Mouse (Mus musculus) lung, embryonic 14.5 days (tissue): ENCODE results near the gene Ppm1n. TPM values are rescaled to one million over a fixed set of nuclear protein-coding genes. Genes with fewer than 3 reads are reported as not detected.
A peak's percentile ranks its signal among the peaks of the same experiment; 100 is the strongest.
"Not testable (repeated sequence)": the region's sequence is repeated elsewhere in the genome, so short reads cannot be mapped to it uniquely, and the experiment has no call there.

Source experiments
- ATAC-seq: fragments of 200-750 bp; cut with Nextera tagmentation; 2 replicates; pipeline ENCODE4 v1.8.0; 2017; ENCODE audit warnings: mild to moderate bottlenecking, moderate TSS enrichment, moderate library complexity; ENCODE audit not compliant: insufficient read depth
- DNase-seq: peaks from one replicate; pipeline ENCODE4 v3.0.0-alpha.2; 2015
- H3K27ac ChIP-seq: fragments of 300-500 bp; sonication (generic); 2 replicates; pipeline ENCODE4 v1.5.1; 2014; ENCODE audit warnings: low read depth, mild to moderate bottlenecking, moderate library complexity
- H3K27me3 ChIP-seq: fragments of 300-500 bp; sonication (generic); 2 replicates; pipeline ENCODE4 v1.6.1; 2014; ENCODE audit warnings: low read length, control low read depth; ENCODE audit not compliant: insufficient read depth
- H3K36me3 ChIP-seq: fragments of 300-500 bp; sonication (generic); 2 replicates; pipeline ENCODE4 v1.6.1; 2014; ENCODE audit warnings: control low read depth; ENCODE audit not compliant: insufficient read depth
- H3K4me1 ChIP-seq: fragments of 300-500 bp; sonication (generic); 2 replicates; pipeline ENCODE4 v1.6.1; 2014; ENCODE audit warnings: antibody characterized with exemption, control low read depth; ENCODE audit not compliant: insufficient read depth
- H3K4me2 ChIP-seq: fragments of 300-500 bp; sonication (generic); 2 replicates; pipeline ENCODE4 v1.6.1; 2014; ENCODE audit warnings: mild to moderate bottlenecking
- H3K4me3 ChIP-seq: fragments of 300-500 bp; sonication (generic); 2 replicates; pipeline ENCODE4 v1.5.1; 2014; ENCODE audit warnings: low read depth, low read length
- H3K9ac ChIP-seq: fragments of 300-500 bp; sonication (generic); 2 replicates; pipeline ENCODE4 v1.6.1; 2014
- H3K9me3 ChIP-seq: fragments of 300-500 bp; sonication (generic); 2 replicates; pipeline ENCODE4 v1.6.1; 2016; ENCODE audit warnings: low read depth, low read length, control low read depth
- CTCF ChIP-seq: IDR thresholded peaks from 2 replicates; pipeline ENCODE4 v1.5.1; 2016; ENCODE audit warnings: antibody characterized with exemption, low read depth
- WGBS: fragments of 180-500 bp; shearing (Covaris S2); extraction: QIAGEN DNeasy Blood & Tissue Kit; methylation state at CpG from one replicate; pipeline ENCODE4 v1.1.7; 2014; 5-methylcytosine and 5-hydroxymethylcytosine counted together
- polyA plus RNA-seq: library from polyadenylated mRNA; unstranded; fragments of >200 nt; fragmentation: Nextera tagmentation; extraction: Ambion mirVana; gene quantifications from 2 replicates; pipeline ENCODE4 v1.2.1, GENCODE M21; 2014

Gene Ppm1n
- polyA plus RNA-seq, 1 experiment from 2014 or later = not detected

GRCm38 (mm10) chr7:19282385-19282784, 2.5 kb upstream of the Ppm1n start, which contains the start of gene Rtn2:
TSS of gene Rtn2 (plus strand) at chr7:19282624.
- DNase-seq (peak; percentile 85), ATAC-seq (peak; percentile 81)
- no peak within 1 kb of the TSS for H3K27ac ChIP-seq
- peaks cover 49% of the 10 kb centered on the region for H3K27me3 ChIP-seq
- peak within 1 kb of the TSS; percentile 99 for H3K4me2 ChIP-seq
- H3K36me3 ChIP-seq = no peaks in the 10 kb centered on the region
- peak within 1 kb of the TSS; percentile 26 for H3K9ac ChIP-seq
- WGBS = under 1% methylated on average over 37 of the region's 37 CpGs
- no peak for TF ChIP-seq CTCF
- no peaks in the 10 kb centered on the region; the same call in 1 of the 2 replicates for H3K4me1 ChIP-seq
- no peaks in the 10 kb centered on the region for H3K9me3 ChIP-seq
- H3K4me3 ChIP-seq = peak within 1 kb of the TSS; percentile 53

GRCm38 (mm10) chr7:19281680-19282304, 1.9 kb upstream of the Ppm1n start:
- H3K9ac ChIP-seq, H3K27ac ChIP-seq, H3K4me1 ChIP-seq, H3K36me3 ChIP-seq, H3K9me3 ChIP-seq: not testable (repeated sequence)
- peak overlapping the region; percentile 53; the same call in 1 of the 2 replicates for H3K4me3 ChIP-seq
- peaks cover 49% of the 10 kb centered on the region for H3K27me3 ChIP-seq
- DNase-seq = peak; percentile 55
- ATAC-seq = peak; percentile 15; the same call in 1 of the 2 replicates
- TF ChIP-seq CTCF = peak; percentile 63
- peak overlapping the region; percentile 99 for H3K4me2 ChIP-seq
- WGBS = 30% methylated on average over 6 of the region's 6 CpGs

GRCm38 (mm10) chr7:19279052-19279451, 812 bp downstream of the Ppm1n start:
- no peak overlapping the region for H3K9ac ChIP-seq
- H3K4me1 ChIP-seq = no peaks in the 10 kb centered on the region; the same call in 1 of the 2 replicates
- no peak for TF ChIP-seq CTCF
- H3K4me2 ChIP-seq = peak overlapping the region; percentile 45
- no peaks in the 10 kb centered on the region for H3K36me3 ChIP-seq
- H3K4me3 ChIP-seq = peak overlapping the region; percentile 27; the same call in 1 of the 2 replicates
- WGBS = 3% methylated on average over 34 of the region's 34 CpGs
- no peak for ATAC-seq
- H3K27ac ChIP-seq = no peak overlapping the region
- no peak for DNase-seq
- H3K27me3 ChIP-seq = peaks cover 49% of the 10 kb centered on the region
- H3K9me3 ChIP-seq = no peaks in the 10 kb centered on the region

- H3K36me3 ChIP-seq = no peaks in the 10 kb centered on the region
- 49% methylated on average over 4 of the region's 4 CpGs for WGBS
- peak; percentile 37; the same call in 1 of the 2 replicates for TF ChIP-seq CTCF
These were observed 3.6 kb downstream of the Ppm1n start for GRCm38 (mm10) chr7:19276253-19276652.

GRCm38 (mm10) chr7:19272173-19272764, 7.6 kb downstream of the Ppm1n start:
- peak overlapping the region; percentile 99 for H3K4me3 ChIP-seq
- peaks cover 11% of the 10 kb centered on the region for H3K36me3 ChIP-seq
- TF ChIP-seq CTCF = no peak
- 0 out of 2 replicates have a peak, but pooled peaks cover 3% of the 10 kb centered on the region for H3K4me1 ChIP-seq
- ATAC-seq (peak; percentile 42), DNase-seq (peak; percentile 88)
- peak overlapping the region; percentile 88 for H3K9ac ChIP-seq
- no peaks in the 10 kb centered on the region for H3K9me3 ChIP-seq
- H3K27ac ChIP-seq = peak overlapping the region; percentile 94
- H3K4me2 ChIP-seq = peak overlapping the region; percentile 74
- WGBS = under 1% methylated on average over 36 of the region's 36 CpGs
- no peaks in the 10 kb centered on the region for H3K27me3 ChIP-seq

More at GRCm38 (mm10) chr7:19276253-19276652, 3.6 kb downstream of the Ppm1n start:
- H3K4me3 ChIP-seq = no peak overlapping the region
- DNase-seq (peak; percentile 18), ATAC-seq (no peak)
- H3K4me1 ChIP-seq = no peaks in the 10 kb centered on the region
- no peaks in the 10 kb centered on the region for H3K9me3 ChIP-seq
- H3K9ac ChIP-seq = no peak overlapping the region
- peaks cover 37% of the 10 kb centered on the region for H3K27me3 ChIP-seq
- H3K27ac ChIP-seq = no peak overlapping the region
- no peak overlapping the region for H3K4me2 ChIP-seq

GRCm38 (mm10) chr7:19271238-19272172, 8.4 kb downstream of the Ppm1n start, which contains the start of gene Vasp:
TSS of gene Vasp (minus strand) at chr7:19271817.
- Histone ChIP-seq H3K36me3 (peaks cover 13% of the 10 kb centered on the region), H3K4me1 (0 out of 2 replicates have a peak, but pooled peaks cover 9% of the 10 kb centered on the region), H3K27ac (peak within 1 kb of the TSS; percentile 94), H3K9ac (peak within 1 kb of the TSS; percentile 88), H3K27me3 (no peaks in the 10 kb centered on the region), H3K4me2 (peak within 1 kb of the TSS; percentile 74), H3K9me3 (no peaks in the 10 kb centered on the region), H3K4me3 (peak within 1 kb of the TSS; percentile 99)
- WGBS = under 1% methylated on average over 62 of the region's 62 CpGs
- TF ChIP-seq CTCF = peak; percentile 20; the same call in 1 of the 2 replicates
- DNase-seq (peak; percentile 95), ATAC-seq (peak; percentile 62)
